Mouse (Mus musculus) induced T-regulatory cell, adult 2 months (primary cell): ENCODE data around the gene Nck2.
"Not testable (repeated sequence)": the region's sequence is repeated elsewhere in the genome, so short reads cannot be mapped to it uniquely, and the experiment has no call there.

Experiments used
- DNase-seq: peaks from one replicate; pipeline ENCODE4 v3.0.0-alpha.2; 2012; ENCODE audit warnings: low read depth

Gene Nck2

DNA sequence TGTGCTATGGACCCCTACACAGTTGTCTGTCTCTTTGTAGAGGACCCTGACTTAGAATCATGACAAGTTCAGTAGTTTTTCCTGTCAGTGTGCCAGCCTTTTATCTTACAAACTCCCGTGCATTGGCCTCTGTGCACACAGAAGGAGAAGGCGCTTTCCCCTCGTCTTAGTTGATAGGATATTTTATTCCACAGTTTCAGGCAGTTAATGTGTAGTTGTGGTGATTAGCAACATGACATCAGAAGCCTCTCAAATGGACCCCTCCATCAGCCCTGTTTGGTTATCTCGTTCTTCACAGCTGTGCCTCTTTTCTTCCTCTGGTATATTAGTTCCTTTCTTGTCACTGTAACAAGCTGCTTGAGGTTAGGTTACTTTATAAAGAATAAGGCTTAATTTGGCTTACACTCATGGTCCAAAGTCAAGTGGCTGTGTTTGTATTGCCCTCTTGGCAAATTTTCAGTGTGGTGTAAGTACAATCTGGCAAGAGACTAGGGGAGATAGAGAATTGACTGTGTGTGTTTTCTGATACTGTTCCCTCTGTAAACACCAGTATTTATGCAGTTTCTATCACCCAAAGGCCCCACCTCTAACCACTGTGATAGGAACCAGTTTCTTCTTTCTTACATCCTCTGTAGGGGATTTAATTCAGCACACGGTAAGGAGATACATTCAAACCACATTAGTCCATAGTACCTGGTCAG, 89.8 kb downstream of the Nck2 start:
- DNase-seq: peak; percentile 70

DNA sequence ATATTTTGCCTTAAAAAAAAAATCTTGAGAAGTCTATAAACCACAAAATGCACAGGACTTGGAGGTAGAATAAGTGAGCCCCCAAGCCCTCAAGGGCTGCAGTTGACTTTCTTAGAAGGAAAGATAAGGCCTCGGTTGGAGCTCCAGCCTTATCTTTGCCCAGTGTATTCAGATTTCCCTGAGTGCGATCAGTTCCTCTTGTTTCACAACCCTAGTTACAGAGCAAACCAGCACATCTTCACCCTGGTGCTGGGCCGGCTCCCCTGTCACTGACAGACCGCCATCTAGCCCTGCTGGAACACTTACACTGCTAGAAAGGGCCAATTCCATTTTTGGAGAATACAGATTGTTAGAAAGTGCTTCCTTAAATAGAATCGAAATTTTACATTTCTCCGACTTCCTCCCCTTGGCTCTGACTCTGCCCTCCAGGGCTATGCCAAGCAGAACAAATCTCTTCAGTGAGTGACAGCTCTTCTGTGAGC, 91.2 kb downstream of the Nck2 start:
- peak; percentile 50 for DNase-seq

DNA sequence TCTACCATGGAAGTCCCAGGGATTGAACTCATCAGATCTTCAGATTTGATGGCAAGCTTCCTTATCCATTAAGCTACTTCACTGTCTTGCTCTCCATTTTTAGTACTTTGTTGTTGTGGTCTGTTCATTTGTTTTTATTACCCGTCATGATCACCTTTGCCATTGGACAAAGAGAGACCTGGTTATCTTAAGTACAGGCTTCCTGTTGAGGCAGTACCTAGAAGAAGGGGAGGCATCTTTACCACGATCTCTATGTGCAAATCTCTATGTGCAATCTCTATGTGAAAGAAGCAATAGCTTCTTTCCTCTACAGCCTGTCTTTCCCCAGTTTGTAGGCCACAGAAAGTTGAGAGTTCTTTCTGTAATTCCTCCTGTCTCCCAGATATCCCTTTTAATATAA, 91.9 kb downstream of the Nck2 start:
- DNase-seq: peak; percentile 76

DNA sequence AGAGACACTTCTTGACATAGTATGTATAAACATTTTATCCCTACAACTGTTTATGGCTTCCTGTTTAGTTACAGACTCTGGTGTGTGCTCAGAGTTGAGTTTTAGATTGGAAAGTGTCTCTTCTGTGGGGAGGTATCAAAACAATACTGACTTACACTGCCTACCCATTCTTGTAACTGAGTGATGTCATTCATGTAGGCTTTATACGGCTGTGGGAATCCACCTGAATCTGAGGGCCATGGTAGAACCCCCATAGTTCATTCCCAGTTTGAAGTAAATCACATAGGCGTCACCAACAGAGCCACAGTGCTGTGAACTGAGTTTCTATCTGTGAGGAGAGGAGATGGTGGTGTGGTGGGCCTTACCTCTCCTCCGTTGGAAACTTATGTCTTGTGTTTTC, 92.6 kb downstream of the Nck2 start:
- peak; percentile 80 for DNase-seq

DNA sequence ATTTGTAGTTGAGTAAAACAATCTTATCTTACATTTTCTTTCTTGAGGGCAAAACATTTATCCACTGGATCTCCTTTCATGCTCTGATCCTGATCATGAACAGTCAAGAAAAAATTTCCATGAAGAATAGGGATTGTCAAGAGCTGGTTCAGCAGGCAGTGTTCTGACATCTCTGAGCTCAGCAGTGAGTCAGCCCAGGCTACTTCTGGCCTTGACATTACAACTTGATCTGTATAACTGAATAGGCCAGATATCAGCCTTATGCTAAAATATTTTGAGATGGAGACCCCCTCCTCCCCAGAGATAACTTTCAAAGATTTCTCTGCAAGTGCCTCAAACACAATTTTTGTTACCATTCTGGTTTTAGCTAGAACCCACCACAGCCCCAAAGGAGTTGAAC, 93.1 kb downstream of the Nck2 start:
- no peak for DNase-seq

DNA sequence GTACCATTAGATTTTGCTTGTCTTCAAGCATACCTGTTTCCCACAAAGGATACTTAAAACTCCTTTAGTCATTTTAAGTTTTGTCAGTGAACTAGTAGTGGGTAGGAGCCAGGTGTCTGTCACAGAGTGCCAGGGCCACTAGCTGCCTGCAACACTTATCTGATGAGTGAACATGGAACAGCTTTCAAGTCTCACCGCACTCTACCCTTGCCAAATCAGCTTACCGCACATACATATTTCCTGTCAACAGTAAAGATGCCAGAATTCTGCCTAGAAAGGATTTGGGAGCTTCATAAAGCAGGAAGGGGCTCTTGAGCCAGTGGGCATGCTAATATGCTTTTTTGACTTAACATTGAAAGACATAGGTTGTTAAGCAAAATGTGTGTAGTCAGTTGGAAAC, 94.3 kb downstream of the Nck2 start:
- peak; percentile 80 for DNase-seq

DNA sequence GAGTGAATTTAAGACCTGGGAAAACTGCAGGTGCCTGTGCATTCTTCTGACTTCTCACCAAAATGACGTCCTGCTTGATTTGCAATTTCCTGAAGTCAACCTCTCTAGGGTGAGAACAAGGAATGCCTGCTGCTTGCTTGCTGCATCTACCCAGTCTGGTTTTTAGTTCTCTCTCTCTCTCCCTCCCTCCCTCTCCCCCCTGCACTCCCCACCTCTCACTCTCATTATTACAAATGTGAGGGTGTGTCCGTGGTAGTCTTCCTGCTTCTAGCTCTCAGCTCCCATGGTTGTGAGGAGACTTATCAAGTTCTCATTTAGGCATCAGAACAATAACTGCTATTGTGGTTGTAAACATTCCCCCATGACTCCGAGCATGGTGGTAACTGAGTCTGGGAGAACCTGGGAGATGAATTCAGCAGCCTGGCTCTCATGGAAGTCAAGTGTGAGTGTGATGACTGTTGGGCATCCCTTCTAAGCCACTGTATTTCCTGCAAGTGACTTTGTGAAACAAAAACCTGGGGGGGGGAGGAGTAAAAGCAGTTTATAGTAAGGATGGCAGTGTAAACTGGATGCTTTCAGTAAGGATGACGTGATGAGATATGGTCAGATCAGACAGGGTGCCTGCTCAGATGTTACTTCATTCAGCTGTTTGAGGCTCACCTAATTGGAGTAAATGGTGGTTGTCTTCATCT, 95.5 kb downstream of the Nck2 start:
- peak; percentile 84 for DNase-seq

DNA sequence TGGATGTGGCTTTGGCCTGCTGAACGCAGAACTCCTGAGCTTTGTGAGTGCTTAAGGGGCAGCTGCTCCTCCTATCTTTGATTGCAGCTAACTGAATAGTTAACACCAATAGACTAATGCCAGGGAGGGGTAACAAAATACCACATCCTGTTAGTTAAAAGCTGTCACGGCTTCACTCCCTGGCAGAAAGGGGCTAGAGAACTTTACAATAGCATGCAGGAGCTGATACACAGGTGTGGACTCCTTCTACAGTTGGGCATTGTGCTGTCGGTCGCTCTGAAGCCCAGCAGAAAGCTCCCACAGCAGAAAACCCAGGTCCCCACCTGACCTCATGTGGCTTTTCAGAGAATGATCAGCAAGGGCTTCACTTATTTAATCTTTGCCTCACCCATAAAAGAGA, 98.0 kb downstream of the Nck2 start:
- peak; percentile 78 for DNase-seq

DNA sequence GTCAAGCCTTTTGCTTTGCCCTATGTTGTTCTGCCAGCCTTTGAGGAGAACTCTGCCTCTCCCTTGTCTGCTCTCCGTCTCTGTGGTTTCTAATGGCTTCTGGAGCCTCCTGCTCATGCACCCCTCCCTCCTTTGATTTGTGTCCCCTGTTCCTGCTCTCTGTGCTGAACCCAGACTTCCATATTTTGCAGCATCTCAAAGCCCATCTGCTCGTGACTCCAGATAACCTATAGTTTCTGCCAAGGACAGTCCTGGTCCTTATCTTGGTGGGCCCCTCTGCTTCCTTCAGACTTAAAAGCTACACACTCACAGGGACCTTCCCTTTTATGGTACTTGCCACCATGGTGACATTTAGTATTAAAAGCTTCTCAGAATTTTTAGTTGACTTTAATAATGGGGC, 103.3 kb downstream of the Nck2 start:
- DNase-seq: no peak

DNA sequence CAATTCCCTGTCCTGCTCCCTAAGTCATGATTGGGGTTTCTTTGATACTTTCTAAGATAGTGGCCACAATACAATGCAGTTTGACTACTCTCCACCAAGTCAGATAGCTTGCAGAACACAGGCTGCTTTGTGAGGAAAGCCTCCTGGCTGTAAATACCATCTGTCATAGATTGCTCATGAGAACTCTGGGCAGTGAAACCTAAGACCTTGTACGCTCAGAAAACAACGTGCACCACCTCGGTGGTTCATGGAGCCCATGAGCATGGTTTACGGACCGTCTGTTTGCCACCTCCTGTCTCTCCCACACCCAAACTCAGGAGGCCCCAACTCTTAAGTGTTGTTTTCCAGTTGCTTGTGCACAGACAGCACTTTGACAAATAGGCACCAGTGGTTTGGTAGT, 104.4 kb downstream of the Nck2 start:
- peak; percentile 29 for DNase-seq

DNA sequence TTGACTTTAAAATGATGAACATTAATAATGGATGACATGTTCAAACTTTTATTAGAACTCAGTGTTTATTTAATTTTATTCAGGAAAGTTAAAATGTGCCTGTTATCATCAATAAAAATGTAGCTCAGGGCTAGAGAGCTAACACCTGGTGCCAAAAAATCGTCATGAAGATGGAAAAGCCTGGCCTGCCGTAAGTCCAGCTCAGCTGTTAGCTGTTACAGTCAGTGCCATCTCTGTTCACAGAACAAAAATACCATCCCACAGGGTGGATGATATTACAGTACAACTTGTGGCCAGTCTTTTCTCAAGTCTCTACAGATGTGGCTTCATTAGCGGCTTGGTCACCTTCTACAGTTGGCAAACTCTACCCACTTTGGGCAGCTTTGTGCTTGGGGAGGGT, 106.1 kb downstream of the Nck2 start:
- no peak for DNase-seq

DNA sequence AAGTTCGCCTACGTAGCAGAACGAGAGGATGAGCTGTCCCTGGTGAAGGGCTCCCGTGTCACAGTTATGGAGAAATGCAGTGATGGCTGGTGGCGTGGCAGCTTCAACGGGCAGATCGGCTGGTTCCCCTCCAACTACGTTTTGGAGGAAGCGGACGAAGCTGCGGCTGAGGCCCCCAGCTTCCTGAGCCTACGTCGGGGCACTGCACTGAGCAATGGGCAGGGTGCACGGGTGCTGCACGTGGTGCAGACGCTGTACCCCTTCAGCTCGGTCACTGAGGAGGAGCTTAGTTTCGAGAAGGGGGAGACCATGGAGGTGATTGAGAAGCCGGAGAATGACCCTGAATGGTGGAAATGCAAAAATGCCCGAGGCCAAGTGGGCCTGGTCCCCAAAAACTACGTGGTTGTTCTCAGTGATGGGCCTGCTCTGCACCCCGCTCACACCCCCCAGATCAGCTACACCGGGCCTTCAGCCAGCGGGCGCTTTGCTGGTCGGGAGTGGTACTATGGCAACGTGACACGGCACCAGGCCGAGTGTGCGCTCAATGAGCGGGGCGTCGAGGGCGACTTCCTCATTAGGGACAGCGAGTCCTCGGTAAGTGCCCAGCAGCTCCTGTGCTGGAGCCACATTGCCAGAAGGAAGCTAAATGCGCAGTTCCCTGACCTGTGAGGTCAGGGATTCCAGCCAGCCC, 109.8 kb downstream of the Nck2 start:
- not testable (repeated sequence) for DNase-seq

DNA sequence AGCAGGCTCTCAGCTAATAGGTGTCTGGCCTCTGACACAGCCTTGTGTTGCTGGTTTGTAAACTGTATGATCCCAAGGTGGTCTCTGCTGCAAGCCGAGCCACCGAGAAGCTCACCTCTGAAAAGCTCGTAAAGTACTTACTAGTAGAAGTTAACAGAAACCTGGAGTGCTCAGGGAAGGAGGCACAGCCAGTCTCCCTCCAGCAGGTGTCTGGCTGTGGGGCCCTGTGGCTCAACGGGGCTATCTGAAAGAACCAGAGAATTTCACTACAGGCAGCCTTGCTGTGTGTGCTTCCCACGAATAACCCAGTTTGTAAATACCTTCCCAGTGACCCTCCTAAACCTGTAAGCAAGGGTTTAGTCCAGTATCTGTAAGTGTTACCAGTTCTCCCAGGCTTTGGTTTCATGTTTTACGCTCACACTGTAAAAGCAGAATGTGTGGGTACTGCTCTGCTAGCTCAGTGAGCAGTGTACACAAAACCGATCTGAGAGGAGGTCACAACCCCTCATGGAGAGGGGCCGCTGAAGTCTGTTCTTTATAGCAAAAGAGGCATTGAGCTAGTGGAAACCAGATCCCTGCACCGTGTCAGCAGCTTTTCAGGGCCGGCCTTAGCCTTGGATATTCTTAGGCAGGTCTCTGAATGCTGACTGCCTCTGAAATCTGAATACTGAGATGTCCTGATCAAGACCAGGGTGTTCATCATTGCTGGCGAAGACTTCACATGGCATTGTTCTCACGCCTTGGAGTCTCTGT, 111.0 kb downstream of the Nck2 start:
- no peak for DNase-seq

DNA sequence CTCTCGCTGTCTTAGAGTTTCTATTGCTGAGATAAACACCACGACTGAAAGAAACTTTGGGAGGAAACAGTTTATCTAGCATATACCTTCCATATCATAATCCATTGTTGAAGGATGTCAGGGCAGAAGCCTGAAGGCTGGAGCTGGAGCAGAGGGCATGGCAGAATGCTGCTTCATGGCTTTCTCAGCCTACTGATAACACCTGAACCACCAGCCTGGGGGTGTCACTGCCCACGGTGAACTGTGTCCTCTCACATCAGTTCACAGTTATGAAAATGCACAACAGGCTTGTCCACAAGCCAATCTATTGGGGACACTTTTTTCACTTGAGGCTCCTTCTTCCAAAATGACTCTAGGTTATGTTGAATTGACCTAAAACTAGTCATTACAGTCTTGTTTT, 114.0 kb downstream of the Nck2 start:
- DNase-seq: no peak

DNA sequence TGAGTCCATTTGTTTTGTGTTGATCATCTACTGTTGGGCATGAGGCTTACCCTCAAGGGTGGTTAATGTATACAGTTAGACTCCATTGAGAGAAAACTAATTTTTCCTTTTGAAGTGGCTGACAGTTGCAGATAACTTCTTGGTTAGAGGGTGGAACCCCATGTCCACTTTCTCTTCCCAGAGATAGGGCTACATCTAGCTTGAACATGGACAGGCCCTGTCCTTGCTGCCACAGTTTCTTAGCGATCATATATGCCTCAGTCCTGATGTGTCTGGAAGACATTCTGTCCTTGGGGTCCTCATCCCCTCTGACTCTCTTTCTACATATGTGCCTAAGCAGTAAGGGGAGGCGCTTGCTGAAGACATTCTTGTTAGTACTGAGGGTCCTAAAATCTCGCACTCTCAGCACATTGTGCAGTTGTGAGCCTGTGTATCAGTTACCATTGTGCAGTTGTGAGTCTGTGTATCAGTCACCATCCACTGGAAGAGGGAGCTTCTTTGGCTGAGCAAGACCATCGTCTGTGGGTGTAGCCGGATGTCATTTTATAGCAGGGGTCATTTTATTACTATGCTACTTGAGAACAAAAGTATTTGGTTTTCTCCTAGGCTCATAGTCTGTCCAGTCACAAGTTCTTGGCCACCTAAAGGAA, 114.8 kb downstream of the Nck2 start:
- no peak for DNase-seq

DNA sequence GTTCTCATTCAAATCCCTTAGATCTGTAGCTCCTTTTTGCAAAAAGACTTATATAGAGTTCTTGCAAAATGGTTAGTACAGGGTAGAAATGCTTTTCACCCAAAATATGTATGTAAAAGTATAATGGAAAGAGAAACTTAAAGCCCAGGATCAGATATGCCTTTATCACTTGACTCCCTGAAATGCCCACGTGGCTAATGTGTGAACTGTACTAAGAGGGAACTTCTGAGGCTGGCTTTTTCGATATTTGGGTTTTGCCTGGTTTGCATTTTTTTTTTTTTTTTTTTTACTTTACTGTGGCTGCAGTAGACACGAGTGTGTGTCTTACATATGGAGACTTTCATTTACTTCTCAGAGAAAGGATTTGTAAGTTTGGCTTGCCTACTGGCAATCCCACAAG, 116.7 kb downstream of the Nck2 start:
- peak; percentile 76 for DNase-seq

DNA sequence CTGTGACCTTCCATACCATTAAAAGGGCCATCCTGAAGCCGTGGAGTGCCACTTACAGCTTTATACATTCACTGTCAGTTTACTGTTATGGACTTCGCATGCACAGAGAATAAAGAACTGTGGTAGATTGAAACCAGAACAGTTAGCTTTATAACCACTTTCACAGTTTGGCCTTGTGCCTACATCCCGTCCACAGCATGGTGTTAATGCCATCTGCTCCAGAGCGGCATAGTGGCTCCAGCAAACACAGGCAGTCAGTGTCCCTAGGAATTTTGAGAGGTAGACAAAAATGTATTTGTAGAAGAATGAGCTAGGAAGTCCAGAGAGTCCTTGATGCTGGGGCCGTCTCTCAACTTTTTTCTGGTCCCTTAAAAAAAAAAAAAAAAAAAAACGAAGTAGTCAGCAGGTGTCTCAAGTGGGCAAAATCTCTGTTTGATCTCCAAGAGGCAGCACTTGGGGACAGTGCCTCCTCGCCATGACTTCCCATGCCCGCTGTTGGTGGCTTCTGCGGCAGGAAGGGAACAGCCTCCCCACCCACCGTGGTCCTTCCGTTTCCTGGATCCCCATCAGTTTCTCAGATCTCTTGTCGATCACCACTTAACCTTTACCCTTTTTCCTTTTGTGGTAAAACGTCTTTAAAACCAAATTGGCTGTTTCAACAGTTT, 117.8 kb downstream of the Nck2 start:
- peak; percentile 85 for DNase-seq

DNA sequence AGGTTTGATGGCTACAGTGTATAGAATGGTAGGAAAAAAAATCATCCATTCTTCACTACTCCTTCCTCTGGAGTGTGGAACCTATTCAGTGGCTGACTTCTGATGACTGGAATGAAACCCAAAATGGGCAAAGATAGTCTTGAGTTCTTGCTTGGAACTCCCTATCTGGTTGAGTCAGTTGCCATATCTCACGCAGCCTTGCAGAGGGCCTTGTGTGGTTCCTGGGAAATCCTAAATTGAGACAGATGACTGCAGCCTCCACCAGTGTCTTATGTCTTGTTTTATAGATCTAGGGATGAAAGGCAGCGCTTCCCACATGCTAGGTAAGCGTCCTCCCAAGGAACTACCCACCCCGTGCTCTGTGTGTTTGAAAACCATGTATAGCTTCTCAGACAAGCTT, 120.9 kb downstream of the Nck2 start:
- no peak for DNase-seq

DNA sequence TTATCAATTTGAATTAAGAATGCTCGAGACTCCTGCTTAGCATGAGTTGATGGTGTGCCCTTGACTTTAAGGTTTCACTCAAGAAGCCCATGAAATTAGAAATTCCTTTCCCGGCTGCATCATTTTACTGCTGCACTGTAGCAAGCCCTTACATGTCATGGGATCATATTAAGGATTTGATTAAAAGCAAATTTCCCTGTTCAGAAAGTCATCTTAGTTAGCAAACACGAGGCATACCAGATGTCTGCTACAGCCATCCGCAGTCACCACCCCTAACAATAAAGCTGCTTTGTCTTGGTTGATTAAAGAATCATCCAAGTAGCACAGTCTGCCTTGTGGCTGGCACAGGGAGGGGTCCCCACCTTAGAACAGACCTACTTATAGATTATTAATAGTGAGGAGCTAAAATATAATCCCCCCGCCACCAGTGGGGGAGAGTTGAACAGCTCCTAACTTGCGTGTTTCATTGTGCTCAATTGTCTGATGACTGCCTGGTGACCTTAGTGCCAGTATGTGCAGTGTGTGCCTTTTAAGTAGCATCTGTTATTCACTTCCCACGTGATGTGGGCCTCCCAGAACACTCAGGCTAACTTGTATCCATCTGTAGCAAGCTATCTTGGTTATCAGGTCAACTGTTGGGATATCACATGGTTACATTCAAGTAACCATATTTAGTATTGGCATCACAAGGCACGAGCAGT, 122.4 kb downstream of the Nck2 start:
- no peak for DNase-seq

DNA sequence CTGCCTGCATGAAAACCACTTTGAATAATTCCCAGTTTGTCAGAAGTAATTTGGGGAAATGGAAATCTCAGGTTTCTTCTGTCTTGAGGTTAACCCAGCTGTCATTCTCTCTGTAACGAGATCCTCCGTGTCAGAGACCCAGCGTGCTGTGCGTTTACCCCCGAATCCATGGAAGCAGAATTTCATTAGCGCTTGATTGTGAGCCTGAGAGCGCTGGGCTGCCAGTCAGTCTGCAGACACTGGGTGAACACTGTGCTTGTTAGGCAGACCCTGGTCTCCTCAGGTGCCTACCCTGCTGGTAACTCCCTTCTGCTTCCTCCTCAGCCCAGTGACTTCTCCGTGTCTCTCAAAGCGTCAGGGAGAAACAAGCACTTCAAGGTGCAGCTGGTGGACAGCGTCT, 124.4 kb downstream of the Nck2 start:
- DNase-seq: no peak

DNA sequence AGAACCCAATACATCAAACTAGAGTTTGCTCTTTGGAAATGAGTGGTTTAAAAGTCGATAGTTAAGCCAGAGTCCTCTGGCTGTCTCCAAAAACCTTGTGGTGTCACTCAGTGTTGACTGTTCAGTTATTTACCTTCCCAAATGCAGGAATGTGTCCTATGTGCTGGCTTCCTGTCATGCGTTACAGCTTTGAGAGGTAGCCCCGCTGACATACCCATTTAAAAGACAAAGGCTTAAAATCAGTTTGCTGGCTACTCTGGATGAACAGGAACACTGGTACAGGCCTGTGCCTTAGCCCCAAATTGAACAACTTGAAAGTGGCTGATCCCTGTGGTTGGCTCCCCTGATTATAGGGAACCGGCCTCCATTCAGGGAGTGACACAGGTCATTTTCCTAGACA, 126.7 kb downstream of the Nck2 start:
- DNase-seq: no peak
